Mouse (Mus musculus) brain, embryonic 14.5 days (tissue): ENCODE results near the gene Cd69.

Experiments used
- CTCF ChIP-seq: fragments of 200-500 bp; IDR thresholded peaks from 2 replicates; pipeline ENCODE4 v1.5.1; 2012; ENCODE audit warnings: inconsistent platforms, mild to moderate bottlenecking, moderate library complexity, borderline replicate concordance; ENCODE audit not compliant: insufficient read depth, insufficient read length; ENCODE audit errors: extremely low read depth
- POLR2A ChIP-seq: fragments of 200-500 bp; IDR thresholded peaks from 2 replicates; pipeline ENCODE4 v1.6.1; 2012; ENCODE audit warnings: mild to moderate bottlenecking, inconsistent platforms, borderline replicate concordance; ENCODE audit not compliant: poor library complexity, insufficient read depth, insufficient read length, severe bottlenecking; ENCODE audit errors: extremely low read depth

DNA sequence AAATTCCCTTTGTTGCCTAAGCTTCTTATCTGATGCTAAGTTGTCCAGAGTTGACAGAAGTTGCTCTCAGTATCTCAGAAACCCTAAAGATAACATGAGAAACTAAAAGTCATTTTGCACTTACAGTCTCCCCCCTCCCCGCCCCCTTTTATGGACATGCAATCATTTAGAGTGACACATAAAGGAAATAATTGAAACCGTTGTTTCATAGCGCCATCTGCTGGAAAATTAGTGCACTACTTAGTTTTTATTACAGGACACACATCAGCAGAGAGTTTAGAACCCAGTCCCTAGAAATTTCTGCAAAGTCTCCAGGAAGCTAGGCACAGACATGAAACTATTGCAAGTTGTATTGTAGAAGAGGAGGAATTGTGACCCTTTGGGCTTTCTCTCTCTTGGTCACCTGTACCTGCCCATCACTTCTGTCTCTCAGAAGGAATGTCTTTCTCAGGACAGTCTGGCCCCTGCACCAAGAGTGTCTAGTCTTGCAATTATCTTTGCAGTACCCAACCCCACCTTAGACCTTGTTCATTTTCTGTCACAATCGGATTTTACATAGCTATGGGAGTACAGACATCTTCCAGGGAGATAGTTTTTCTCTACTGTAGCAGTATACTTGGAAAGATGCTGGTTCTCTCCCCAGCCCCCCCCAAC is 20.2 kb downstream of the Cd69 start:
- TF ChIP-seq CTCF (peak; percentile 19; the same call in 1 of the 2 replicates), POLR2A (no peak)
